Mouse (Mus musculus): ENCODE data around the gene Rab31. TPM values are rescaled to one million over a fixed set of nuclear protein-coding genes. Genes with fewer than 3 reads are reported as not detected.

Gene Rab31
- total and polyA plus RNA-seq, 3 experiments, result 0.79 to 2.8 (median 1.2) TPM

GRCm38 (mm10) chr17:65683316-65683715 is 89.2 kb downstream of the Rab31 start:
- H3K9ac ChIP-seq (ENCODE audit: insufficient read depth, low read depth), result no peak overlapping the region
- no peaks in the 10 kb centered on the region for H3K79me2 ChIP-seq (replicated peaks; ENCODE audit: control insufficient read depth, extremely low read depth, insufficient read depth, poor library complexity, severe bottlenecking)
- dilution Hi-C loops (cut with MboI; ENCODE audit: extremely low pct_ligation_motif_present, extremely low pct_unique_long_range_greater_than_20kb, low sequenced_read_pairs), result no loop called here
- peaks cover 2 to 7% of the 10 kb centered on the region in 2 experiments; a peak in 1 of 4 replicates for H3K4me1 ChIP-seq (ENCODE audit: control insufficient read depth in 1 of 2, insufficient read depth in 2 of 2)
- H3K4me2 ChIP-seq (ENCODE audit: insufficient read depth, low read depth, poor library complexity, severe bottlenecking), result no peak overlapping the region
- no peak for DNase-seq (ENCODE audit: extremely low read depth)
- H3K27me3 ChIP-seq (replicated peaks), result no peaks in the 10 kb centered on the region
- TF ChIP-seq CHD2 (IDR thresholded peaks at IDR 0.05; ENCODE audit: low read length) (no peak), SIN3A (IDR thresholded peaks at IDR 0.05; ENCODE audit: low read length) (no peak), NELFE (IDR thresholded peaks at IDR 0.05; ENCODE audit: low read depth, low read length) (no peak), GABPA (IDR thresholded peaks at IDR 0.05; ENCODE audit: insufficient replicate concordance, low read depth, low read length) (no peak), IRF4 (IDR thresholded peaks at IDR 0.05; ENCODE audit: low read depth, low read length) (no peak), RAD21 (IDR thresholded peaks at IDR 0.05; ENCODE audit: low read depth, low read length) (no peak), ZNF384 (IDR thresholded peaks at IDR 0.05; ENCODE audit: low read depth, low read length) (no peak), NRF1 (IDR thresholded peaks at IDR 0.05; ENCODE audit: low read depth, low read length) (no peak), JUND (conservative IDR thresholded peaks at IDR 0.05; ENCODE audit: low read depth, low read length) (no peak)
- no peak overlapping the region for H3K4me3 ChIP-seq (replicated peaks in 1 of 3; ENCODE audit: low read depth in 2 of 3, low read length in 2 of 3, poor library complexity in 1 of 3)
- H3K36me3 ChIP-seq (replicated peaks in 1 of 2; ENCODE audit: control insufficient read depth in 1 of 2, insufficient read depth in 1 of 2, low read length in 1 of 2), result no peaks in the 10 kb centered on the region
- no peak overlapping the region for H3K27ac ChIP-seq (ENCODE audit: insufficient read depth, low read depth)
- in situ Hi-C loops (cut with MboI; ENCODE audit: low pct_ligation_motif_present, low pct_unique_long_range_greater_than_20kb, low sequenced_read_pairs), result no loop called here
- no peaks in the 10 kb centered on the region for H3K9me3 ChIP-seq (replicated peaks; ENCODE audit: low read length)

GRCm38 (mm10) chr17:65682071-65682680 is 90.4 kb downstream of the Rab31 start:
- Histone ChIP-seq H3K79me2 (replicated peaks; ENCODE audit: control insufficient read depth, extremely low read depth, insufficient read depth, poor library complexity, severe bottlenecking) (no peaks in the 10 kb centered on the region), H3K27me3 (replicated peaks) (no peaks in the 10 kb centered on the region), H3K4me3 (replicated peaks in 1 of 3; ENCODE audit: low read depth in 2 of 3, low read length in 2 of 3, poor library complexity in 1 of 3) (no peak overlapping the region), H3K36me3 (replicated peaks in 1 of 2; ENCODE audit: control insufficient read depth in 1 of 2, insufficient read depth in 1 of 2, low read length in 1 of 2) (no peaks in the 10 kb centered on the region), H3K4me2 (ENCODE audit: insufficient read depth, low read depth, poor library complexity, severe bottlenecking) (no peak overlapping the region), H3K9me3 (replicated peaks; ENCODE audit: low read length) (no peaks in the 10 kb centered on the region), H3K4me1 (ENCODE audit: control insufficient read depth in 1 of 2, insufficient read depth in 2 of 2) (peaks cover 2 to 10% of the 10 kb centered on the region in 2 experiments; a peak in 1 of 4 replicates), H3K27ac (ENCODE audit: insufficient read depth, low read depth) (no peak overlapping the region), H3K9ac (ENCODE audit: insufficient read depth, low read depth) (no peak overlapping the region)
- dilution Hi-C loops (cut with MboI; ENCODE audit: extremely low pct_ligation_motif_present, extremely low pct_unique_long_range_greater_than_20kb, low sequenced_read_pairs), result no loop called here
- in situ Hi-C loops (cut with MboI; ENCODE audit: low pct_ligation_motif_present, low pct_unique_long_range_greater_than_20kb, low sequenced_read_pairs), result no loop called here
- DNase-seq (ENCODE audit: extremely low read depth), result no peak
- TF ChIP-seq BHLHE40 (IDR thresholded peaks at IDR 0.05; ENCODE audit: low read depth, low read length), result no peak
- TF ChIP-seq TBP (conservative IDR thresholded peaks at IDR 0.05; ENCODE audit: low read depth, low read length), result no peak

GRCm38 (mm10) chr17:65681516-65681915 is 91.0 kb downstream of the Rab31 start:
- dilution Hi-C loops (cut with MboI; ENCODE audit: extremely low pct_ligation_motif_present, extremely low pct_unique_long_range_greater_than_20kb, low sequenced_read_pairs), result no loop called here
- in situ Hi-C loops (cut with MboI; ENCODE audit: low pct_ligation_motif_present, low pct_unique_long_range_greater_than_20kb, low sequenced_read_pairs), result no loop called here

More at GRCm38 (mm10) chr17:65681516-65681915, 91.0 kb downstream of the Rab31 start:
- Histone ChIP-seq H3K4me3 (replicated peaks in 1 of 3; ENCODE audit: low read depth in 2 of 3, low read length in 2 of 3, poor library complexity in 1 of 3) (no peak overlapping the region), H3K79me2 (replicated peaks; ENCODE audit: control insufficient read depth, extremely low read depth, insufficient read depth, poor library complexity, severe bottlenecking) (no peaks in the 10 kb centered on the region), H3K36me3 (replicated peaks in 1 of 2; ENCODE audit: control insufficient read depth in 1 of 2, insufficient read depth in 1 of 2, low read length in 1 of 2) (no peaks in the 10 kb centered on the region), H3K9me3 (replicated peaks; ENCODE audit: low read length) (no peaks in the 10 kb centered on the region), H3K9ac (ENCODE audit: insufficient read depth, low read depth) (no peak overlapping the region), H3K4me2 (ENCODE audit: insufficient read depth, low read depth, poor library complexity, severe bottlenecking) (no peak overlapping the region), H3K4me1 (ENCODE audit: control insufficient read depth in 1 of 2, insufficient read depth in 2 of 2) (peaks cover 2 to 10% of the 10 kb centered on the region in 2 experiments; a peak in 1 of 4 replicates), H3K27me3 (replicated peaks) (no peaks in the 10 kb centered on the region), H3K27ac (ENCODE audit: insufficient read depth, low read depth) (no peak overlapping the region)
- TF ChIP-seq CHD1 (IDR thresholded peaks at IDR 0.05; ENCODE audit: low read depth, low read length) (no peak), MAZ (IDR thresholded peaks at IDR 0.05; ENCODE audit: low read depth, low read length) (no peak), E2F4 (IDR thresholded peaks at IDR 0.05; ENCODE audit: insufficient replicate concordance, low read depth, low read length) (no peak), ZNF384 (IDR thresholded peaks at IDR 0.05; ENCODE audit: low read depth, low read length) (no peak), ZKSCAN1 (IDR thresholded peaks at IDR 0.05; ENCODE audit: borderline replicate concordance, low read depth, low read length) (no peak), POLR2AphosphoS2 (IDR thresholded peaks at IDR 0.05; ENCODE audit: low read depth, low read length) (no peak), ZMIZ1 (IDR thresholded peaks at IDR 0.05; ENCODE audit: low read depth, low read length) (no peak), JUND (conservative IDR thresholded peaks at IDR 0.05; ENCODE audit: low read depth, low read length) (no peak), NRF1 (IDR thresholded peaks at IDR 0.05; ENCODE audit: low read depth, low read length) (no peak), USF2 (conservative IDR thresholded peaks at IDR 0.05; ENCODE audit: low read depth, low read length) (no peak), IRF4 (IDR thresholded peaks at IDR 0.05; ENCODE audit: low read depth, low read length) (no peak)
- no peak for DNase-seq (ENCODE audit: extremely low read depth)

All from CH12.LX (cell line).